Mouse (Mus musculus): ENCODE measurements at regions not wholly inside any gene's neighbourhood (a gene's known extent, or its start where the extent isn't known, plus 50 kb on each side); places are given as distances from the start of the nearest gene placed in this dataset.

DNA sequence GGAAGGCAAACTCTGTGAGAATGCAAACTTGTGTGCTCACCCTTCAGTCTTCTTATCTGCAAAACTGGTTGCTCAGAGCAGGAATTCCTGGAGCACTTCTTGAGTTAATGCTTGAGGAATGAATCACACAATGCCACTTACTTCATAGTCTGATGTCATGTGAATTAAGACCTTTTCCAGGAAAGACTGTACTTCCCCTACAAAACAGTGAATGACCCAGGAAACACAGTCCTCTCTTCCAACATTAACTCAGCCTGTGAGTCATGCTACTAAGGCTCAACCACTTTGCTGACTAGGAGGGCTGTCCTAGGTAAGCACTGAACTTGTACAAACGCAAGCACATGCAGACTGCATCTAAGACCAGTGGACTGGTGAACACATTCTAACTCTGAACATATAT is 112.5 kb upstream of the Rnf32 start:
- no peak for TF ChIP-seq CTCF (IDR thresholded peaks at IDR 0.05; ENCODE audit: insufficient read depth, low read length)
- TF ChIP-seq POLR2A (IDR thresholded peaks at IDR 0.05; ENCODE audit: borderline replicate concordance, extremely low read depth, low read depth, low read length): no peak

All from lung, adult 2 months (tissue).